Mouse (Mus musculus) liver, embryonic 14.5 days (tissue): ENCODE results near the gene Rnf146. TPM values are rescaled to one million over a fixed set of nuclear protein-coding genes. Genes with fewer than 3 reads are reported as not detected.

ENCODE experiments used
- ATAC-seq: fragments of 200-750 bp; cut with Nextera tagmentation; 2 replicates; pipeline ENCODE4 v1.8.0; 2017; ENCODE audit warnings: moderate number of reproducible peaks, mild to moderate bottlenecking, moderate library complexity; ENCODE audit not compliant: insufficient read depth
- DNase-seq, 3 experiments: peaks; one replicate each; pipeline ENCODE4 v3.0.0-alpha.2; 2012 to 2013; ENCODE audit warnings: low read depth in 3 of 3, low spot score in 3 of 3
- H3K27ac ChIP-seq: fragments of 300-500 bp; sonication (generic); 2 replicates; pipeline ENCODE4 v1.5.1; 2014; ENCODE audit warnings: moderate library complexity, mild to moderate bottlenecking, control low read depth, inconsistent platforms
- H3K27me3 ChIP-seq: fragments of 300-500 bp; sonication (generic); 2 replicates; pipeline ENCODE4 v1.6.1; 2014; ENCODE audit warnings: mild to moderate bottlenecking, low read length, moderate library complexity; ENCODE audit not compliant: control insufficient read depth, insufficient read depth
- H3K36me3 ChIP-seq: fragments of 300-500 bp; sonication (generic); replicated peaks from 2 replicates; pipeline ENCODE4 v1.6.1; 2014; ENCODE audit warnings: low read depth; ENCODE audit not compliant: control insufficient read depth, insufficient read depth
- H3K4me1 ChIP-seq, 2 experiments: fragments of 200-500 bp in 1 of 2; fragments of 300-500 bp in 1 of 2; sonication (generic) in 1 of 2; replicated peaks; 2 replicates each; pipeline ENCODE4 v1.6.1; 2012 to 2014; ENCODE audit warnings: antibody characterized with exemption in 1 of 2, inconsistent platforms in 1 of 2, low read length in 1 of 2; ENCODE audit not compliant: control insufficient read depth in 2 of 2, insufficient read depth in 2 of 2
- H3K4me2 ChIP-seq: fragments of 300-500 bp; sonication (generic); 2 replicates; pipeline ENCODE4 v1.6.1; 2014; ENCODE audit warnings: low read depth, mild to moderate bottlenecking, control low read depth, moderate library complexity
- H3K4me3 ChIP-seq, 2 experiments: fragments of 200-500 bp in 1 of 2; fragments of 300-500 bp in 1 of 2; sonication (generic) in 1 of 2; 2 replicates each; pipeline ENCODE4 v1.5.1; 2012 to 2014; ENCODE audit warnings: low read depth in 2 of 2, low read length in 2 of 2, mild to moderate bottlenecking in 2 of 2, control low read depth in 1 of 2, inconsistent platforms in 1 of 2, moderate library complexity in 1 of 2; ENCODE audit not compliant: insufficient read depth in 1 of 2
- H3K9ac ChIP-seq: fragments of 300-500 bp; sonication (generic); replicated peaks from 2 replicates; pipeline ENCODE4 v1.6.1; 2014; ENCODE audit warnings: mild to moderate bottlenecking, control low read depth, moderate library complexity
- H3K9me3 ChIP-seq: fragments of 300-500 bp; sonication (generic); 2 replicates; pipeline ENCODE4 v1.6.1; 2016; ENCODE audit warnings: low read length, mixed read lengths; ENCODE audit not compliant: control insufficient read depth
- CTCF ChIP-seq: IDR thresholded peaks from 2 replicates; pipeline ENCODE4 v1.5.1; 2016; ENCODE audit warnings: antibody characterized with exemption, low read depth, control low read depth
- EP300 ChIP-seq: IDR thresholded peaks from 2 replicates; pipeline ENCODE4 v1.6.1; 2016; ENCODE audit warnings: antibody characterized with exemption, low read depth
- WGBS: fragments of 180-500 bp; shearing (Covaris S2); extraction: QIAGEN DNeasy Blood & Tissue Kit; methylation state at CpG from one replicate; pipeline ENCODE4 v1.1.7; 2014; ENCODE audit not compliant: insufficient replicate concordance; 5-methylcytosine and 5-hydroxymethylcytosine counted together
- polyA plus RNA-seq, 2 experiments: library from polyadenylated mRNA; depleted of rRNA in 1 of 2; stranded (reverse) in 1 of 2; unstranded in 1 of 2; fragments of >200 nt; fragmentation: Nextera tagmentation in 1 of 2; extraction: Ambion mirVana in 1 of 2; gene quantifications; 2 replicates each; pipeline versions ENCODE4 v1.2.1 to v1.2.3; 2012 to 2014

Rnf146 gene
- polyA plus RNA-seq, 2 experiments: 11.4 to 16.1 TPM

GRCm38 (mm10) chr10:29361464-29362196, 612 bp downstream of the Rnf146 start:
- ATAC-seq (peak; percentile 97), DNase-seq (peak; percentile 61 to 65 (median 63))
- under 1% methylated on average over 79 of the region's 100 CpGs for WGBS
- Histone ChIP-seq H3K27ac (peak overlapping the region; percentile 81), H3K4me2 (peak overlapping the region; percentile 88), H3K36me3 (no peaks in the 10 kb centered on the region; the same call in 1 of the 2 replicates), H3K4me3 (peak overlapping the region; percentile 88 to 96), H3K9ac (peak overlapping the region; percentile 97), H3K4me1 (peaks cover 2 to 3% of the 10 kb centered on the region in 2 experiments; a peak in 2 of 4 replicates), H3K9me3 (no peaks in the 10 kb centered on the region), H3K27me3 (no peaks in the 10 kb centered on the region)
- TF ChIP-seq EP300 (no peak), CTCF (no peak)

GRCm38 (mm10) chr10:29361095-29361463, 1.2 kb downstream of the Rnf146 start:
- 3% methylated on average over 6 of the region's 6 CpGs for WGBS

GRCm38 (mm10) chr10:29354183-29354582, 8.1 kb downstream of the Rnf146 start:
- no peak overlapping the region for H3K4me2 ChIP-seq
- no peak overlapping the region for H3K27ac ChIP-seq
- 0 out of 4 replicates have a peak, but pooled peaks cover 0 to 1% of the 10 kb centered on the region in 2 experiments for H3K4me1 ChIP-seq
- no peak for DNase-seq
- WGBS: 84% methylated on average over 7 of the region's 7 CpGs
- H3K9me3 ChIP-seq: no peaks in the 10 kb centered on the region
- H3K9ac ChIP-seq: no peak overlapping the region
- TF ChIP-seq CTCF: no peak
- no peak for TF ChIP-seq EP300
- no peak overlapping the region for H3K4me3 ChIP-seq
- peaks cover 2% of the 10 kb centered on the region for H3K36me3 ChIP-seq
- no peaks in the 10 kb centered on the region for H3K27me3 ChIP-seq
- no peak for ATAC-seq

More at GRCm38 (mm10) chr10:29361095-29361463, 1.2 kb downstream of the Rnf146 start:
- peaks cover 2 to 3% of the 10 kb centered on the region in 2 experiments; a peak in 2 of 4 replicates for H3K4me1 ChIP-seq
- H3K36me3 ChIP-seq: no peaks in the 10 kb centered on the region; the same call in 1 of the 2 replicates
- no peaks in the 10 kb centered on the region for H3K9me3 ChIP-seq
- peak overlapping the region; percentile 88 to 96 for H3K4me3 ChIP-seq
- H3K27me3 ChIP-seq: no peaks in the 10 kb centered on the region
- no peak for ATAC-seq
- peak overlapping the region; percentile 81 for H3K27ac ChIP-seq
- no peak for DNase-seq
- TF ChIP-seq CTCF (no peak), EP300 (no peak)
- H3K4me2 ChIP-seq: peak overlapping the region; percentile 88
- peak overlapping the region; percentile 97 for H3K9ac ChIP-seq

GRCm38 (mm10) chr10:29352575-29352974, 9.7 kb downstream of the Rnf146 start:
- Histone ChIP-seq H3K36me3 (peaks cover 3% of the 10 kb centered on the region), H3K4me1 (0 out of 4 replicates have a peak, but pooled peaks cover 0 to 1% of the 10 kb centered on the region in 2 experiments), H3K27ac (no peak overlapping the region), H3K4me2 (no peak overlapping the region), H3K4me3 (no peak overlapping the region), H3K9ac (no peak overlapping the region), H3K9me3 (no peaks in the 10 kb centered on the region), H3K27me3 (no peaks in the 10 kb centered on the region)
- no peak for DNase-seq
- ATAC-seq: no peak
- TF ChIP-seq CTCF (no peak), EP300 (no peak)
- 67% methylated on average over 3 of the region's 3 CpGs for WGBS

GRCm38 (mm10) chr10:29351420-29351819, 10.8 kb downstream of the Rnf146 start:
- TF ChIP-seq EP300 (no peak), CTCF (no peak)
- Histone ChIP-seq H3K36me3 (peaks cover 9% of the 10 kb centered on the region), H3K4me1 (0 out of 4 replicates have a peak, but pooled peaks cover 0 to 1% of the 10 kb centered on the region in 2 experiments), H3K27ac (no peak overlapping the region), H3K4me3 (no peak overlapping the region), H3K9me3 (no peaks in the 10 kb centered on the region), H3K4me2 (no peak overlapping the region), H3K27me3 (no peaks in the 10 kb centered on the region), H3K9ac (no peak overlapping the region)
- no peak for DNase-seq
- WGBS: 75% methylated on average over 2 of the region's 2 CpGs
- ATAC-seq: no peak
